Mouse (Mus musculus): ENCODE measurements around the gene Ephb2. TPM values are rescaled to one million over a fixed set of nuclear protein-coding genes. Genes with fewer than 3 reads are reported as not detected.

Ephb2 gene
- total and polyA plus RNA-seq, 2 experiments from 2014 or later: 10.8 to 85.6 TPM

GRCm38 (mm10) chr4:136768499-136768898 is 67.3 kb downstream of the Ephb2 start:
- WGBS: 93% methylated on average over 3 of the region's 3 CpGs
- Histone ChIP-seq H3K9me3 (ENCODE audit: low read length) (no peaks in the 10 kb centered on the region), H3K36me3 (ENCODE audit: insufficient read depth) (peaks cover 8% of the 10 kb centered on the region; the same call in 1 of the 2 replicates), H3K4me1 (ENCODE audit: insufficient read depth) (no peaks in the 10 kb centered on the region), H3K4me2 (ENCODE audit: low read depth) (no peak overlapping the region), H3K27me3 (ENCODE audit: insufficient read depth, low read length) (no peaks in the 10 kb centered on the region), H3K9ac (no peak overlapping the region), H3K4me3 (ENCODE audit: low read depth, low read length) (no peak overlapping the region), H3K27ac (ENCODE audit: low read depth, low read length) (no peak overlapping the region)
- ATAC-seq (no peak), DNase-seq (no peak)
- peak; percentile 41 for TF ChIP-seq CTCF (IDR thresholded peaks at IDR 0.05; ENCODE audit: low read depth)

DNA sequence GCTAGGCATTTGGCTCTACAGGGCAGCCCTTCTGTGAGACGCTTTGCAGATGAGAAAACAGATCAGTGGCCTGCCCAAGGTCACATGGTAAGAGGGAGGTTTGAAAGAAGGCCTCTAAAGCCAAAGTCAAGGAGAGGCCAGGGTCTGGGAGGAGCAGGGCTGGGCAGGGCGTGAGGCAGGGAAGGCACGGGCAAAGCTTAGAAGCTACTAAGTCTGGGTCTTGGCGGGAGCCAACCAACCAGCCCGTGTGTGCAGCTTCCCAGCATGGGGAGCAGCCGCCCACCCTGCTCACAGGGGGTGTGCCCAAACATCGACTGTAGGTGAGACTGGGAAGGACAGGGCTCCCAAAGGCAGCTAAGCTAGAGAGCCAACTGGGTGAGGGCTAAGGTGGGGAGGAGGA is 70.7 kb downstream of the Ephb2 start:
- TF ChIP-seq CTCF (IDR thresholded peaks at IDR 0.05; ENCODE audit: low read depth): no peak
- H3K4me2 ChIP-seq (ENCODE audit: low read depth): no peak overlapping the region
- DNase-seq: no peak
- no peak overlapping the region for H3K4me3 ChIP-seq (ENCODE audit: low read depth, low read length)
- WGBS: 77% methylated on average over 7 of the region's 7 CpGs
- H3K4me1 ChIP-seq (ENCODE audit: insufficient read depth): no peaks in the 10 kb centered on the region
- H3K36me3 ChIP-seq (ENCODE audit: insufficient read depth): no peaks in the 10 kb centered on the region
- no peaks in the 10 kb centered on the region for H3K9me3 ChIP-seq (ENCODE audit: low read length)
- ATAC-seq: no peak
- no peaks in the 10 kb centered on the region for H3K27me3 ChIP-seq (ENCODE audit: insufficient read depth, low read length)
- H3K27ac ChIP-seq (ENCODE audit: low read depth, low read length): no peak overlapping the region
- H3K9ac ChIP-seq: no peak overlapping the region

- 57% methylated on average over 5 of the region's 5 CpGs for WGBS
- no peak for ATAC-seq
These were observed 72.4 kb downstream of the Ephb2 start for GRCm38 (mm10) chr4:136763349-136763748.

DNA sequence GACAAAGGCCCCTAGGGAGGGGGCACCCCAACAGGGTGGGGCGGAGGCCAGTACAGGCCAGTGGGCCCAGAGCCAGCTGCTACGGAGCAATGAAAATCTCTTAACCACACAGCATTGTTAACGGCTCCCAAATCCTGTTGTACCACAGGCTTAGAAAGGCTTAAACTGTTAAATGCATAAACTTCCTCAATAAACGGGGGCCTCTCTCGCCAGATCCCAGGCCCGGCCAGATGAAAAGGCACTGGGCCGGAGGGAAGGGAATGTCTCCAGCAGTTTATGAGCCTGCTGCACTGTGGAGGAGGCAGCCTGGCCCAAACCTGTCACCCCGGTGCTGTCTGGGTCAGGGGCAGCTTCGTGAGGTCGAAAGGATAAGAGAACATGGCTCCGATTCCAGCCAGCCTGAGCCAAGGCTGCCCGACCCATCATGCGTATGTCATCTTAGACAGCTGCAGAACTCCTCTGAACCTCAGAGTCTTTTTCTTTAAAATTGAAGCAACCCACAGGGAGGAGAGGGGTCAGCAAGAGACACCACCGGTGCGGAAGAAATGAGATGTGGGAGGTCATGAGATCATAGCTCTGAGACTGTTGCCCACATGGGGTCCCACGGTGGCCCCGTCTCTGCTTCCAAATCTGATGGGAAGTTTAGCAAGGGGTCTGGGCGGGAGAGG is 73.9 kb downstream of the Ephb2 start:
- TF ChIP-seq CTCF (IDR thresholded peaks at IDR 0.05; ENCODE audit: low read depth): no peak
- H3K27ac ChIP-seq (ENCODE audit: low read depth, low read length): no peak overlapping the region
- H3K4me3 ChIP-seq (ENCODE audit: low read depth, low read length): no peak overlapping the region
- H3K36me3 ChIP-seq (ENCODE audit: insufficient read depth): no peaks in the 10 kb centered on the region; the same call in 1 of the 2 replicates
- ATAC-seq: no peak
- peaks cover 4% of the 10 kb centered on the region; the same call in 1 of the 2 replicates for H3K4me1 ChIP-seq (ENCODE audit: insufficient read depth)
- H3K9ac ChIP-seq: no peak overlapping the region
- H3K4me2 ChIP-seq (ENCODE audit: low read depth): no peak overlapping the region
- no peaks in the 10 kb centered on the region for H3K9me3 ChIP-seq (ENCODE audit: low read length)
- no peak for DNase-seq
- no peaks in the 10 kb centered on the region for H3K27me3 ChIP-seq (ENCODE audit: insufficient read depth, low read length)
- WGBS: 24% methylated on average over 18 of the region's 18 CpGs

More at GRCm38 (mm10) chr4:136763349-136763748, 72.4 kb downstream of the Ephb2 start:
- no peak for DNase-seq
- no peak for TF ChIP-seq CTCF (IDR thresholded peaks at IDR 0.05; ENCODE audit: low read depth)
- Histone ChIP-seq H3K4me3 (ENCODE audit: low read depth, low read length) (no peak overlapping the region), H3K36me3 (ENCODE audit: insufficient read depth) (no peaks in the 10 kb centered on the region; the same call in 1 of the 2 replicates), H3K27ac (ENCODE audit: low read depth, low read length) (no peak overlapping the region), H3K9me3 (ENCODE audit: low read length) (no peaks in the 10 kb centered on the region), H3K9ac (no peak overlapping the region), H3K27me3 (ENCODE audit: insufficient read depth, low read length) (no peaks in the 10 kb centered on the region), H3K4me2 (ENCODE audit: low read depth) (no peak overlapping the region), H3K4me1 (ENCODE audit: insufficient read depth) (no peaks in the 10 kb centered on the region)

DNA sequence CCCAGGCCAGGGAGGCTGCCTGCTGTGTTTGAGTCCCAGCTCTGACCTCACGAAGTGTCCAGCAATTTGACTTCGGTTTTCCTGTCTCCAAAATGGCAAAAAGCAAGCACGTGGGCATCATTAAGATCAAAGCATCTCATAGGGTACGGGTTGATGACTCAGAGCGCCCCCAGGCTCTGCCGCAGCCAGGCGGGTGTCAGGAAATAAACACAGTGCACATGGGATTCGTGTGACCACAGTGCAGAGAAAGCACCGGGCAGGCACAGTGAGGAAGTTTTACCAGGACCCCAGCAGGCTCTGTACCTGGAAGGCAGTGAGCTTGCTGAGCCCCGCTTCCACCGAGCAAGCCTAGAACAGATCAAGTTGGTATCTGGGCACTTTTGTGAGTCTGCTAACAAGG is 74.9 kb downstream of the Ephb2 start:
- Histone ChIP-seq H3K4me3 (ENCODE audit: low read depth, low read length) (no peak overlapping the region), H3K4me2 (ENCODE audit: low read depth) (no peak overlapping the region), H3K36me3 (ENCODE audit: insufficient read depth) (no peaks in the 10 kb centered on the region; the same call in 1 of the 2 replicates), H3K27me3 (ENCODE audit: insufficient read depth, low read length) (no peaks in the 10 kb centered on the region), H3K27ac (ENCODE audit: low read depth, low read length) (no peak overlapping the region), H3K4me1 (ENCODE audit: insufficient read depth) (peaks cover 9% of the 10 kb centered on the region), H3K9me3 (ENCODE audit: low read length) (no peaks in the 10 kb centered on the region), H3K9ac (no peak overlapping the region)
- 72% methylated on average over 11 of the region's 11 CpGs for WGBS
- DNase-seq (no peak), ATAC-seq (no peak)
- TF ChIP-seq CTCF (IDR thresholded peaks at IDR 0.05; ENCODE audit: low read depth): no peak

DNA sequence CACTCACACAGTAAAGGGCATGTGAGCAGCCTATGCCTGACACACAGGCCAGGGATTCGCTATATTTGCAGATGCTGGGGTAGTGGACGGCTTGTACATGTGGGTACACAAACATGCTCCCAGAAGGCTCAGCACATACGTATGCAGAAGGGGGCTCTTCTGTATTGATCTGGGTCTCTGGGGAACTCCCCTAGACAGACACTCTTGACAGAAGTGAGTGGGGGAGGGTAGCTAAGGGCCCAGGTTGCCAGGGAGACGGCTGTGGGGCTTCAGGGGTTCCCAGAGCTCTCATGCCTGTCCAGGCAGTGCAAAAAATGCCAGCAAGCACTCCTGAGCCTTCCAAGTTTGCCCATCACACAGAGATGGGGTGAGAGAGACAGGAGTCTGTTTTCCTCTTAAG is 78.7 kb downstream of the Ephb2 start:
- Histone ChIP-seq H3K9ac (no peak overlapping the region), H3K4me1 (ENCODE audit: insufficient read depth) (peaks cover 20% of the 10 kb centered on the region), H3K4me2 (ENCODE audit: low read depth) (no peak overlapping the region), H3K36me3 (ENCODE audit: insufficient read depth) (no peaks in the 10 kb centered on the region; the same call in 1 of the 2 replicates), H3K27ac (ENCODE audit: low read depth, low read length) (no peak overlapping the region), H3K9me3 (ENCODE audit: low read length) (no peaks in the 10 kb centered on the region), H3K4me3 (ENCODE audit: low read depth, low read length) (no peak overlapping the region), H3K27me3 (ENCODE audit: insufficient read depth, low read length) (no peaks in the 10 kb centered on the region)
- no peak for TF ChIP-seq CTCF (IDR thresholded peaks at IDR 0.05; ENCODE audit: low read depth)
- 41% methylated on average over 4 of the region's 4 CpGs for WGBS
- DNase-seq: no peak
- no peak for ATAC-seq

GRCm38 (mm10) chr4:136756486-136756885 is 79.3 kb downstream of the Ephb2 start:
- peaks cover 20% of the 10 kb centered on the region for H3K4me1 ChIP-seq (ENCODE audit: insufficient read depth)
- ATAC-seq: no peak
- no peaks in the 10 kb centered on the region; the same call in 1 of the 2 replicates for H3K36me3 ChIP-seq (ENCODE audit: insufficient read depth)
- H3K27ac ChIP-seq (ENCODE audit: low read depth, low read length): peak overlapping the region; percentile 40; the same call in 1 of the 2 replicates
- H3K4me3 ChIP-seq (ENCODE audit: low read depth, low read length): no peak overlapping the region
- no peak overlapping the region for H3K9ac ChIP-seq
- no peaks in the 10 kb centered on the region for H3K9me3 ChIP-seq (ENCODE audit: low read length)
- no peak overlapping the region for H3K4me2 ChIP-seq (ENCODE audit: low read depth)
- H3K27me3 ChIP-seq (ENCODE audit: insufficient read depth, low read length): no peaks in the 10 kb centered on the region
- DNase-seq: peak; percentile 39
- 33% methylated on average over 6 of the region's 6 CpGs for WGBS
- no peak; the same call in 1 of the 2 replicates for TF ChIP-seq CTCF (IDR thresholded peaks at IDR 0.05; ENCODE audit: low read depth)

All from forebrain, postnatal 0 days (tissue).